Mouse (Mus musculus): Measurements from ENCODE around the gene Rubcnl.

Gene Rubcnl

GRCm38 (mm10) chr14:75068430-75069112, 52.7 kb downstream of the Rubcnl start:
- in situ Hi-C loops (cut with MboI; ENCODE audit: low sequenced_read_pairs), result no loop called here

- in situ Hi-C loops (cut with MboI; ENCODE audit: low sequenced_read_pairs), result no loop called here
These were observed 53.6 kb downstream of the Rubcnl start for GRCm38 (mm10) chr14:75069356-75069979.

GRCm38 (mm10) chr14:75071091-75071490, 55.3 kb downstream of the Rubcnl start:
- in situ Hi-C loops (cut with MboI; ENCODE audit: low sequenced_read_pairs), result loop anchor here (5.0 kb wide), 1 partner anchor 36 kb away; no protein-coding TSS in a partner anchor

- in situ Hi-C loops (cut with MboI; ENCODE audit: low sequenced_read_pairs), result no loop called here
These were observed 59.7 kb downstream of the Rubcnl start for GRCm38 (mm10) chr14:75075299-75076180.

- in situ Hi-C loops (cut with MboI; ENCODE audit: low sequenced_read_pairs), result no loop called here
These were observed 62.1 kb downstream of the Rubcnl start for GRCm38 (mm10) chr14:75077946-75078345.
